Mouse (Mus musculus) hindbrain, embryonic 11.5 days (tissue): ENCODE data around the gene Slc22a2. TPM values are rescaled to one million over a fixed set of nuclear protein-coding genes. Genes with fewer than 3 reads are reported as not detected.
"Not testable (repeated sequence)": the region's sequence is repeated elsewhere in the genome, so short reads cannot be mapped to it uniquely, and the experiment has no call there.

Source experiments
- ATAC-seq: fragments of 200-750 bp; cut with Nextera tagmentation; 2 replicates; pipeline ENCODE4 v1.8.0; 2017; ENCODE audit warnings: mild to moderate bottlenecking, moderate TSS enrichment, moderate library complexity; ENCODE audit not compliant: low FRiP score
- DNase-seq: peaks from one replicate; pipeline ENCODE4 v3.0.0-alpha.2; 2015; ENCODE audit warnings: low spot score
- H3K27ac ChIP-seq: fragments of 300-500 bp; sonication (generic); 2 replicates; pipeline ENCODE4 v1.5.1; 2014; ENCODE audit warnings: mild to moderate bottlenecking, low read depth, low read length
- H3K27me3 ChIP-seq: fragments of 300-500 bp; sonication (generic); 2 replicates; pipeline ENCODE4 v1.6.1; 2014; ENCODE audit warnings: mild to moderate bottlenecking, low read length, moderate library complexity, mixed read lengths; ENCODE audit not compliant: control insufficient read depth, insufficient read depth
- H3K36me3 ChIP-seq: fragments of 300-500 bp; sonication (generic); 2 replicates; pipeline ENCODE4 v1.6.1; 2014; ENCODE audit warnings: mild to moderate bottlenecking, low read length, moderate library complexity, mixed read lengths; ENCODE audit not compliant: control insufficient read depth, insufficient read depth
- H3K4me1 ChIP-seq: fragments of 300-500 bp; sonication (generic); replicated peaks from 2 replicates; pipeline ENCODE4 v1.6.1; 2014; ENCODE audit warnings: low read length, mixed read lengths; ENCODE audit not compliant: control insufficient read depth, insufficient read depth
- H3K4me2 ChIP-seq: fragments of 300-500 bp; sonication (generic); replicated peaks from 2 replicates; pipeline ENCODE4 v1.6.1; 2014; ENCODE audit warnings: mild to moderate bottlenecking, low read depth, low read length
- H3K4me3 ChIP-seq: fragments of 300-500 bp; sonication (generic); 2 replicates; pipeline ENCODE4 v1.5.1; 2014; ENCODE audit warnings: low read depth, low read length
- H3K9ac ChIP-seq: fragments of 300-500 bp; sonication (generic); 2 replicates; pipeline ENCODE4 v1.6.1; 2014; ENCODE audit warnings: low read depth, low read length
- H3K9me3 ChIP-seq: fragments of 300-500 bp; sonication (generic); 2 replicates; pipeline ENCODE4 v1.6.1; 2016; ENCODE audit warnings: low read length; ENCODE audit not compliant: control insufficient read depth
- WGBS: fragments of 180-500 bp; shearing (Covaris S2); extraction: QIAGEN DNeasy Blood & Tissue Kit; methylation state at CpG from one replicate; pipeline ENCODE4 v1.1.7; 2014; 5-methylcytosine and 5-hydroxymethylcytosine counted together
- polyA plus RNA-seq: library from polyadenylated mRNA; unstranded; fragments of >200 nt; fragmentation: Nextera tagmentation; extraction: Ambion mirVana; gene quantifications from 2 replicates; pipeline ENCODE4 v1.2.1, GENCODE M21; 2014

The Slc22a2 gene
- polyA plus RNA-seq = not detected in 2 replicates

- Histone ChIP-seq H3K9ac (no peak within 1 kb of the TSS), H3K27ac (no peak within 1 kb of the TSS), H3K27me3 (no peaks in the 10 kb centered on the region), H3K4me3 (no peak within 1 kb of the TSS), H3K9me3 (no peaks in the 10 kb centered on the region), H3K36me3 (no peaks in the 10 kb centered on the region), H3K4me2 (no peak within 1 kb of the TSS), H3K4me1 (no peaks in the 10 kb centered on the region)
- DNase-seq = no peak
- WGBS = 72% methylated on average over 10 of the region's 10 CpGs
- ATAC-seq = no peak
These were observed at the start of gene Slc22a2 for GRCm38 (mm10) chr17:12583991-12584390. Gene Slc22a2 (plus strand): TSS chr17:12584132.

GRCm38 (mm10) chr17:12534353-12535145, 49.4 kb upstream of the Slc22a2 start:
- no peak overlapping the region for H3K9ac ChIP-seq
- DNase-seq (peak; percentile 82), ATAC-seq (no peak)
- no peaks in the 10 kb centered on the region for H3K4me1 ChIP-seq
- H3K27me3 ChIP-seq = no peaks in the 10 kb centered on the region
- H3K4me3 ChIP-seq = no peak overlapping the region
- WGBS = 60% methylated on average over 13 of the region's 13 CpGs
- no peak overlapping the region for H3K27ac ChIP-seq
- no peaks in the 10 kb centered on the region for H3K9me3 ChIP-seq
- H3K36me3 ChIP-seq = no peaks in the 10 kb centered on the region
- H3K4me2 ChIP-seq = no peak overlapping the region

- DNase-seq (no peak), ATAC-seq (no peak)
- Histone ChIP-seq H3K9ac (no peak overlapping the region), H3K36me3 (no peaks in the 10 kb centered on the region), H3K27me3 (no peaks in the 10 kb centered on the region), H3K27ac (no peak overlapping the region), H3K9me3 (0 out of 2 replicates have a peak, but pooled peaks cover 4% of the 10 kb centered on the region), H3K4me2 (no peak overlapping the region), H3K4me3 (no peak overlapping the region), H3K4me1 (no peaks in the 10 kb centered on the region)
- WGBS = 90% methylated on average over 4 of the region's 4 CpGs
These were observed 21.7 kb upstream of the Slc22a2 start for GRCm38 (mm10) chr17:12562215-12562614.

GRCm38 (mm10) chr17:12564481-12565000, 19.4 kb upstream of the Slc22a2 start:
- not testable (repeated sequence) for DNase-seq, H3K9ac ChIP-seq, H3K4me2 ChIP-seq, H3K4me3 ChIP-seq, H3K36me3 ChIP-seq, H3K27ac ChIP-seq, H3K27me3 ChIP-seq, ATAC-seq, H3K4me1 ChIP-seq, H3K9me3 ChIP-seq
- 82% methylated on average over 6 of the region's 6 CpGs for WGBS

- no peaks in the 10 kb centered on the region for H3K36me3 ChIP-seq
- WGBS = 92% methylated on average over 6 of the region's 6 CpGs
- H3K4me2 ChIP-seq = no peak overlapping the region
- no peaks in the 10 kb centered on the region for H3K9me3 ChIP-seq
- H3K4me3 ChIP-seq = no peak overlapping the region
- H3K27me3 ChIP-seq = no peaks in the 10 kb centered on the region
- DNase-seq = no peak
- no peaks in the 10 kb centered on the region for H3K4me1 ChIP-seq
- ATAC-seq = no peak
- no peak overlapping the region for H3K9ac ChIP-seq
- H3K27ac ChIP-seq = no peak overlapping the region
These were observed 18.5 kb upstream of the Slc22a2 start for GRCm38 (mm10) chr17:12565443-12565842.

- Histone ChIP-seq H3K27ac (no peak overlapping the region), H3K27me3 (no peaks in the 10 kb centered on the region)
- WGBS = 84% methylated on average over 6 of the region's 6 CpGs
These were observed 12.6 kb upstream of the Slc22a2 start for GRCm38 (mm10) chr17:12571316-12571715.

GRCm38 (mm10) chr17:12571924-12572463, 11.9 kb upstream of the Slc22a2 start:
- 74% methylated on average over 9 of the region's 9 CpGs for WGBS
- H3K4me1 ChIP-seq = no peaks in the 10 kb centered on the region
- DNase-seq (no peak), ATAC-seq (no peak)
- H3K36me3 ChIP-seq = no peaks in the 10 kb centered on the region
- H3K27ac ChIP-seq = no peak overlapping the region
- H3K4me2 ChIP-seq = no peak overlapping the region
- H3K27me3 ChIP-seq = no peaks in the 10 kb centered on the region
- no peak overlapping the region for H3K9ac ChIP-seq
- H3K4me3 ChIP-seq = no peak overlapping the region
- no peaks in the 10 kb centered on the region for H3K9me3 ChIP-seq

More at GRCm38 (mm10) chr17:12571316-12571715, 12.6 kb upstream of the Slc22a2 start:
- no peak overlapping the region for H3K4me3 ChIP-seq
- no peaks in the 10 kb centered on the region for H3K36me3 ChIP-seq
- H3K9me3 ChIP-seq = no peaks in the 10 kb centered on the region
- no peaks in the 10 kb centered on the region for H3K4me1 ChIP-seq
- ATAC-seq (no peak), DNase-seq (no peak)
- no peak overlapping the region for H3K9ac ChIP-seq
- no peak overlapping the region for H3K4me2 ChIP-seq

- Histone ChIP-seq H3K9ac (no peak overlapping the region), H3K4me3 (no peak overlapping the region), H3K27ac (no peak overlapping the region), H3K27me3 (no peaks in the 10 kb centered on the region), H3K36me3 (no peaks in the 10 kb centered on the region), H3K4me2 (no peak overlapping the region), H3K9me3 (no peaks in the 10 kb centered on the region), H3K4me1 (no peaks in the 10 kb centered on the region)
- WGBS = 85% methylated on average over 6 of the region's 6 CpGs
- DNase-seq = no peak
- ATAC-seq = no peak
These were observed 8.5 kb upstream of the Slc22a2 start for GRCm38 (mm10) chr17:12575391-12575790.

GRCm38 (mm10) chr17:12577096-12577495, 6.8 kb upstream of the Slc22a2 start:
- H3K4me3 ChIP-seq = no peak overlapping the region
- H3K4me2 ChIP-seq = no peak overlapping the region
- WGBS = 91% methylated on average over 7 of the region's 7 CpGs
- H3K9me3 ChIP-seq = no peaks in the 10 kb centered on the region
- H3K27ac ChIP-seq = no peak overlapping the region
- H3K27me3 ChIP-seq = no peaks in the 10 kb centered on the region
- no peaks in the 10 kb centered on the region for H3K4me1 ChIP-seq
- ATAC-seq (no peak), DNase-seq (no peak)
- no peak overlapping the region for H3K9ac ChIP-seq
- no peaks in the 10 kb centered on the region for H3K36me3 ChIP-seq
